Mouse (Mus musculus) kidney, postnatal 0 days (tissue): ENCODE results near the gene Ptgr1. TPM values are rescaled to one million over a fixed set of nuclear protein-coding genes. Genes with fewer than 3 reads are reported as not detected.

Experiments
- ATAC-seq: fragments of 200-750 bp; cut with Nextera tagmentation; replicated peaks from 2 replicates; pipeline ENCODE4 v1.8.0; 2017; ENCODE audit warnings: low read depth, moderate number of reproducible peaks, moderate TSS enrichment, moderate library complexity; ENCODE audit not compliant: low FRiP score
- DNase-seq: peaks from one replicate; pipeline ENCODE4 v3.0.0-alpha.2; 2016; ENCODE audit warnings: low spot score
- H3K27ac ChIP-seq: fragments of 300-500 bp; sonication (generic); 2 replicates; pipeline ENCODE4 v1.5.1; 2014; ENCODE audit warnings: mild to moderate bottlenecking
- H3K27me3 ChIP-seq: fragments of 300-500 bp; sonication (generic); 2 replicates; pipeline ENCODE4 v1.6.1; 2014; ENCODE audit warnings: low read length, mixed read lengths; ENCODE audit not compliant: insufficient read depth
- H3K36me3 ChIP-seq: fragments of 300-500 bp; sonication (generic); 2 replicates; pipeline ENCODE4 v1.6.1; 2014; ENCODE audit warnings: low read length, mixed read lengths; ENCODE audit not compliant: insufficient read depth
- H3K4me1 ChIP-seq: fragments of 300-500 bp; sonication (generic); replicated peaks from 2 replicates; pipeline ENCODE4 v1.6.1; 2014; ENCODE audit warnings: antibody characterized with exemption, low read length, mixed read lengths; ENCODE audit not compliant: insufficient read depth
- H3K4me2 ChIP-seq: fragments of 300-500 bp; sonication (generic); 2 replicates; pipeline ENCODE4 v1.6.1; 2014; ENCODE audit warnings: mild to moderate bottlenecking, low read length, moderate library complexity, mixed read lengths
- H3K4me3 ChIP-seq: fragments of 300-500 bp; sonication (generic); replicated peaks from 2 replicates; pipeline ENCODE4 v1.5.1; 2014; ENCODE audit warnings: low read depth, low read length
- H3K9ac ChIP-seq: fragments of 300-500 bp; sonication (generic); 2 replicates; pipeline ENCODE4 v1.6.1; 2014; ENCODE audit warnings: low read depth, low read length
- H3K9me3 ChIP-seq: fragments of 300-500 bp; sonication (generic); replicated peaks from 2 replicates; pipeline ENCODE4 v1.6.1; 2016; ENCODE audit warnings: low read length, inconsistent platforms, mixed read lengths
- CTCF ChIP-seq: IDR thresholded peaks from 2 replicates; pipeline ENCODE4 v1.5.1; 2016; ENCODE audit warnings: antibody characterized with exemption, low read depth, mild to moderate bottlenecking, moderate library complexity
- WGBS: fragments of 180-500 bp; shearing (Covaris S2); extraction: QIAGEN DNeasy Blood & Tissue Kit; methylation state at CpG from one replicate; pipeline ENCODE4 v1.1.7; 2014; 5-methylcytosine and 5-hydroxymethylcytosine counted together
- polyA plus RNA-seq: library from polyadenylated mRNA; unstranded; fragments of >200 nt; fragmentation: Nextera tagmentation; extraction: Ambion mirVana; gene quantifications from 2 replicates; pipeline ENCODE4 v1.2.1, GENCODE M21; 2015

Ptgr1 gene
- 18.9 and 20.6 TPM in 2 replicates for polyA plus RNA-seq

DNA sequence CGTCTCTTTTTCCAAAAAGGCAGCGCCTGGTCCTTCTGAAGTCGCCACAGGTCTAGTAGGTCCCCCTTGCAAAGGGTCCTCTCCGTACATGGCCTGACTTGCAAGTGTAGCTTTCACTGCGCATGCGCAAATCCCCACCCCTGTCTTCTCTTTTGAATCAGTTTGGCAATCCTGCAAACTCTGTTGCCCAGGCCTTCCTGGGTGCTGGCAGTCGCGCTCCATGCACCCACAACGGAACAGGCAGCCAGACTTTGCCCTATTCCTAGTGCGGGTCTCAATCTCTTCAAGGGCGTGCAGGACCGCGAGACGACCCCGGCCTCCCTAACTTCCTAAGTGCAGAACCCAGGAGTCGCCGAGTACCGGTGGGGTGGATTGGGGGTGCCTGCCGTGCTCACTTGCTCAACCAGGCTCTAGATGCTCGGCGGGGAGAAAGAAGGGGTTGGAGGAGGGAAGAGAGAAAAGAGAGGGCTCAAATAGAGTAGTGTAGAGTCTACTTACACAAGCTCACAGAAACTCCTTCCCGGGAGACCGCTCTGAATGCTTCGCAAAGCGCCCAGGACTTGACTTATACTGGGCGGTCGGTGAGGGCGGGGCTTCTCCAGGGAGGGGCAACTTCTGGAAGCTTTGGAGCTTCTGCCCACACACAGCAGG lies at the start of gene Ptgr1:
Gene Ptgr1, minus strand, starts transcription at position 580 of the 651 bp plus-strand sequence.
- H3K27ac ChIP-seq, result peak within 1 kb of the TSS; percentile 57; the same call in 1 of the 2 replicates
- H3K9ac ChIP-seq, result peak within 1 kb of the TSS; percentile 62
- peak; percentile 87 for DNase-seq
- WGBS, result 1% methylated on average over 28 of the region's 28 CpGs
- peak; percentile 63; the same call in 1 of the 2 replicates for ATAC-seq
- peak within 1 kb of the TSS; percentile 99 for H3K4me2 ChIP-seq
- H3K9me3 ChIP-seq, result no peaks in the 10 kb centered on the region
- peak within 1 kb of the TSS; percentile 71 for H3K4me3 ChIP-seq
- H3K4me1 ChIP-seq, result no peaks in the 10 kb centered on the region
- TF ChIP-seq CTCF, result no peak
- no peaks in the 10 kb centered on the region for H3K27me3 ChIP-seq
- H3K36me3 ChIP-seq, result no peaks in the 10 kb centered on the region

DNA sequence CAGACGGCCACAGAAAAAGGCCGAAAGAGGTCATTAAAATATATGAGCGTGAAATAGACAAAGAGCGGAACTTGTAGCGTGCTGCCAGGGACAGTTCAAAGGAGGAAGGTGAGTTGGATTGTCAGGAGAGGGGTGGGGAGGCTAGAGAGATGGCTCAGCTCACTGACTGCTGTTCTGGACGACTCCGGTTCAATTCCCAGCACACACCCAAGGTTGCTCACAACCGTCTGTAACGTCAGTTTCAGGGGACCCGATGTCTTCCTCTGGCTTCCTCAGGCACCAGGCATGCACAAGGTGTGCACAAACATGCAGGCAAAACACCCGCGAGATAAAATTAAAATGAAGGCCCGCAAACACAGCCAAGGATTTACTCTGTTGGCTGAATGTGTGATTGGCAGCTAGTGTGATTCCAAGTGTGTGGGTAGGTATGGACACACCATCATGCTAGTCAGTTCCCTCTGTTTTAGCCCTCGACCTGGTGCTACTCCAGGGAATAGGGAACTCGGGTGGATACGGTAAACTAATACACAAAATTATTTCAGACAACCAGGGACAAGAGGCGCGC lies 48.9 kb upstream of the Ptgr1 start:
- ATAC-seq (no peak), DNase-seq (no peak)
- Histone ChIP-seq H3K9ac (peak overlapping the region; percentile 91), H3K36me3 (0 out of 2 replicates have a peak, but pooled peaks cover 2% of the 10 kb centered on the region), H3K4me2 (peak overlapping the region; percentile 84), H3K27me3 (no peaks in the 10 kb centered on the region), H3K9me3 (no peaks in the 10 kb centered on the region), H3K27ac (no peak overlapping the region), H3K4me1 (no peaks in the 10 kb centered on the region), H3K4me3 (peak overlapping the region; percentile 80)
- whole genome bisulfite sequencing, result 51% methylated on average over 18 of the region's 18 CpGs
- TF ChIP-seq CTCF, result no peak

DNA sequence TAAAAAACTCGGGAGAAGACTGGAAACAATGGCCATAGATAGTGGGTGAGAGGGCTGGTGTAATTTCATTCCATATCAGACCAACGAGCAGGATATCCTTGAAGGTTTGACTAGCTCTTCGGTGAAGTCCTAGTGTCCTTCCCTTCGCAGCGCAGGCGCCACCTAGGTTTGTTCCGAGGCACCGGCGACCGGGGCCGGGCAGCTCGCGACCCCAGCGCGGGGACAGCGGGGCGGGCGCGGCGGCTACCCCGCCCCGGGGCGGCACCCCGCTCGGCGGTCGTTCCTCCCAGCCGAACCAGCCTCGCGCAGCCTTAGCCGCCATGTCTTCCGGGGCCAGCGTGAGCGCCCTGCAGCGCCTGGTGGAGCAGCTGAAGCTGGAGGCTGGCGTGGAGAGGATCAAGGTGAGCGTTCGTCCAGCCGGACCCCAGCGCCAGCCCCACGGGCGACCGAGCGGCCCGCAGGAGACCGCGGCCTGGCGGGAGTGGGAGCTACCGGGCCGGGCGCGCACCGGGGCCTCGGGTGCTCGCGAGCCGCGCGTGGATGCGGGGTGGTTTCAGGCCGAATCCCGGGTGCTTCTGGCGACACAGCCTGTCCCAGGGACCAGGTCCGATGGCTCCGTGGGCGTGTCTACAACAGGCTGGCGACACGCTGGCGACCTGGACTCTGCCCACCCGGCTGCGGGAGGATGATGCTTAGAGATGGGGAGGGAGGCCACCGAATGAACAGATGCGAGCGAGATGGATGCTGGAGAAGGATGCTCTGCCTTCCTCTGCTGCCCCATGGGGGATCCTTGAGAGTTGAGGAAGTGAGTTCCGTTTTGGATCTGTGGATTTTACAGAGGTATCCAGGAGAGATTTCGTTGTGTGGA lies 48.2 kb upstream of the Ptgr1 start, which contains the start of gene Gng10:
Gene Gng10, plus strand, starts transcription at position 171 of the 868 bp plus-strand sequence.
- Histone ChIP-seq H3K4me3 (peak within 1 kb of the TSS; percentile 80), H3K9me3 (no peaks in the 10 kb centered on the region), H3K27ac (peak within 1 kb of the TSS; percentile 62; the same call in 1 of the 2 replicates), H3K36me3 (0 out of 2 replicates have a peak, but pooled peaks cover 2% of the 10 kb centered on the region), H3K4me2 (peak within 1 kb of the TSS; percentile 84), H3K27me3 (no peaks in the 10 kb centered on the region), H3K9ac (peak within 1 kb of the TSS; percentile 91), H3K4me1 (no peaks in the 10 kb centered on the region)
- peak; percentile 86 for ATAC-seq
- WGBS, result 16% methylated on average over 76 of the region's 76 CpGs
- DNase-seq, result peak; percentile 69
- TF ChIP-seq CTCF, result no peak; the same call in 1 of the 2 replicates

- no peak overlapping the region for H3K27ac ChIP-seq
- DNase-seq, result no peak
- no peaks in the 10 kb centered on the region for H3K4me1 ChIP-seq
- H3K36me3 ChIP-seq, result no peaks in the 10 kb centered on the region
- ATAC-seq, result no peak
- H3K4me2 ChIP-seq, result peak overlapping the region; percentile 84
- H3K9ac ChIP-seq, result no peak overlapping the region
- H3K9me3 ChIP-seq, result no peaks in the 10 kb centered on the region
- 71% methylated on average over 10 of the region's 10 CpGs for WGBS
- no peak for TF ChIP-seq CTCF
- H3K27me3 ChIP-seq, result no peaks in the 10 kb centered on the region
- peak overlapping the region; percentile 80 for H3K4me3 ChIP-seq
Measured at GRCm38 (mm10) chr4:59034325-59034917, 47.5 kb upstream of the Ptgr1 start.

- Histone ChIP-seq H3K27me3 (no peaks in the 10 kb centered on the region), H3K36me3 (peaks cover 21% of the 10 kb centered on the region; the same call in 1 of the 2 replicates), H3K4me3 (no peak overlapping the region), H3K9ac (no peak overlapping the region), H3K9me3 (no peaks in the 10 kb centered on the region), H3K4me2 (no peak overlapping the region), H3K27ac (no peak overlapping the region), H3K4me1 (no peaks in the 10 kb centered on the region)
- TF ChIP-seq CTCF, result no peak
- ATAC-seq, result no peak
- no peak for DNase-seq
- WGBS, result 92% methylated on average over 2 of the region's 2 CpGs
Measured at GRCm38 (mm10) chr4:59016922-59017321, 30.0 kb upstream of the Ptgr1 start.
